Mouse (Mus musculus) testis, adult 2 months (tissue): Measurements from ENCODE around the gene Krt75. TPM values are rescaled to one million over a fixed set of nuclear protein-coding genes. Genes with fewer than 3 reads are reported as not detected.
A peak's percentile ranks its signal among the peaks of the same experiment; 100 is the strongest.

Source experiments
- H3K27ac ChIP-seq: fragments of 200-500 bp; 2 replicates; pipeline ENCODE4 v1.5.1; 2012; ENCODE audit warnings: low read depth, low read length; ENCODE audit not compliant: control insufficient read depth, insufficient read depth
- H3K27me3 ChIP-seq: fragments of 200-500 bp; 2 replicates; pipeline ENCODE4 v1.6.1; 2012; ENCODE audit warnings: mild to moderate bottlenecking, low read length, moderate library complexity; ENCODE audit not compliant: control insufficient read depth, insufficient read depth
- H3K36me3 ChIP-seq: fragments of 200-500 bp; 2 replicates; pipeline ENCODE4 v1.6.1; 2012; ENCODE audit warnings: mild to moderate bottlenecking, low read length; ENCODE audit not compliant: control insufficient read depth, insufficient read depth
- H3K4me1 ChIP-seq: fragments of 200-500 bp; 2 replicates; pipeline ENCODE4 v1.6.1; 2012; ENCODE audit warnings: low read length; ENCODE audit not compliant: control insufficient read depth, insufficient read depth
- H3K4me3 ChIP-seq: fragments of 200-500 bp; 2 replicates; pipeline ENCODE4 v1.5.1; 2012; ENCODE audit warnings: low read depth, mild to moderate bottlenecking, low read length, moderate library complexity, mixed read lengths; ENCODE audit not compliant: control insufficient read depth
- CTCF ChIP-seq: fragments of 200-500 bp; IDR thresholded peaks from 2 replicates; pipeline ENCODE4 v1.5.1; 2012; ENCODE audit warnings: low read depth, mild to moderate bottlenecking, inconsistent platforms, low read length, moderate library complexity; ENCODE audit not compliant: control insufficient read depth, insufficient read depth, insufficient replicate concordance
- POLR2A ChIP-seq: fragments of 200-500 bp; IDR thresholded peaks from 2 replicates; pipeline ENCODE4 v1.6.1; 2012; ENCODE audit warnings: low read depth, mild to moderate bottlenecking, inconsistent platforms, low read length, moderate library complexity; ENCODE audit not compliant: control insufficient read depth
- polyA plus RNA-seq: library from polyadenylated mRNA; depleted of rRNA; stranded (reverse); fragments of >200 nt; gene quantifications from 2 replicates; pipeline ENCODE4 v1.2.3, GENCODE M21; 2012; rRNA removed

Gene Krt75
- polyA plus RNA-seq: 0.04 TPM in 1 of 2 replicates, not detected in the other

DNA sequence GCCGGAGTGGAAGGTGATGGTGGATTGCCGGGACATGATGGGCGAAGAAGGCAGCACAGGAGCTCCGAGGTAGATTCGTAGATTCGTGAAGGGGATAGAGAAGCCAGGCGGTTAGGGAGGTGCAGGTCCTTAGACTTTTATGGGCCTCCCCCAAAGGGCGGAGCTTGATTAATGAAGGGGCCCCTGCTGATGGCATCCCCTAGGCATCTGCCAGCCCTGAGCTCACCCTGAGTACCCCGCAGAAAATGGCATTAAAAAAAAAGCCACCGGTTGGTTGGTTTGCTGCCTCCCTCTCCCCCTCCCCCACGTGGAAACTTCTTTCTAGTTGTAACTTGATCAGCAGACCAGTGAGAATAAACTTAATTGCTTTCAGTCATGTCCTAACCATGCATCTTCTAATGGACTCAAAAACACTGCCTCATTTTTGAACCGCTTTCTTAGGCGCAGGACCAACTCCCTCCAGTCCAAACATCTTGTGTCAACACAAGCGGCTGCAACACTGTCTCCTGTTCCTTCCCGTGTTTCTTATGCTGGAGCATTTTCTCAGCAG lies at the start of gene Krt75:
Krt75 (minus strand) TSS at position 109 of the 550 bp plus-strand sequence.
- Histone ChIP-seq H3K4me1 (peaks cover 2% of the 10 kb centered on the region), H3K27ac (no peak within 1 kb of the TSS), H3K4me3 (no peak within 1 kb of the TSS), H3K27me3 (no peaks in the 10 kb centered on the region), H3K36me3 (no peaks in the 10 kb centered on the region)
- TF ChIP-seq CTCF (no peak), POLR2A (no peak)

DNA sequence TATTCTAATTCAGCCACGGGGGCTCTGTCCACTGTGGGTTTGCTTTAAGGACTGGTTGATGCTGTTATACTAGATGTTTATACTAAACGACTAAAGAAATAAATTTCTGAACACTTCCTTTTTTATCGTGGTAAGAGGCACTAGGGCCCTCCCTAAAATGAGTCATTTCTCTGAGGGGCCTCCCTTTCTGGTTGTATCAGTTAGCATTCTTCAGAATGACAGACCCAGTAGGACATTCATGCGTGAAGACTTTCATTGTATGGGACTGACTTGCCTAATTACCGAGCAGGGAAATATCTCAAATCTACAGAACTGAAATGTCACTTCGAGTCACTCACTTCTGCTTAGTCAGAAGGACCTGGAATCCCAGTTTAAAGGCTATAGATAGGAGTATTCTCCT lies 25.4 kb upstream of the Krt75 start:
- no peak overlapping the region for H3K4me3 ChIP-seq
- no peaks in the 10 kb centered on the region for H3K4me1 ChIP-seq
- no peaks in the 10 kb centered on the region for H3K27me3 ChIP-seq
- no peak overlapping the region for H3K27ac ChIP-seq
- TF ChIP-seq CTCF: no peak
- no peak for TF ChIP-seq POLR2A
- H3K36me3 ChIP-seq: no peaks in the 10 kb centered on the region

DNA sequence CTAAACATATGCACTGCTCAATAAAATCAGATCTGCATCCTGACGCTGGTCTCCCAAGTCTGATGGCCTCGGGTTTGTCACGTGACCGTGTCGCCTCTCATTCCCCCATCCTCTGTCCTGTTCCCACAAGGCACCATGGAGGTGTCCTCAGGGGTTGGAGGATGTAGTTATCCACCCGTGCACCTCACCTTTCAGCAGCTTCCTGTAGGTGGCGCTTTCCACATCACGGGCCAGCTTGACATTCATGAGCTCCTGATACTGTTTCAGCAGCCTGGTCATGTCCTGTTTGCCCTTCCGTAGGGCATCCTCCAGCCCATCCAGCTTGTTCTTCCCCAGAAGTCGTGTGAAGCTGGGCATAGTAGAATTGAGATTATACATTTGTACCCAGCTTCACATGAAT lies 14.5 kb upstream of the Krt75 start:
- H3K27me3 ChIP-seq: no peaks in the 10 kb centered on the region
- H3K4me3 ChIP-seq: peak overlapping the region; percentile 25
- no peaks in the 10 kb centered on the region; the same call in 1 of the 2 replicates for H3K4me1 ChIP-seq
- no peak overlapping the region for H3K27ac ChIP-seq
- no peaks in the 10 kb centered on the region for H3K36me3 ChIP-seq
- TF ChIP-seq POLR2A (no peak), CTCF (peak; percentile 55; the same call in 1 of the 2 replicates)

DNA sequence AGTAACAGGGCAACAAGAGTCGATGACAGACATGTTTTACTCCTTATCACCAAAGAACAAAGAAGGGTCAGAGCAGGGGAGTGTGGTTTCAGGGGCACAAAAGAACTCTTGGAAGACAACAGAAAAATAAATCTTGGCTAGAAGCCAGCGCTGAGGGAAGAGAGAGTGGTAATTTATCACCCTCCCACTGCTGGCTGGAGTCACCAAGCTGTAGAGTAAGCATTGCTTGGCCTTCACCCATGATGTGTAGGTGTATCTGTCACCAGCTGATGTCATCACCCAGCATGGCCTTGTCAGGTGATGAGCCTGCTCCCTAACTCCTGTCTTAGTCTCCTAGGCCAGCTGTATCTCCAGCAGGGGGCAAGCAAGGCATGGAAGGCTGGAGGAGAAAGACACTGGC lies 10.8 kb upstream of the Krt75 start:
- Histone ChIP-seq H3K27me3 (no peaks in the 10 kb centered on the region), H3K36me3 (no peaks in the 10 kb centered on the region), H3K27ac (no peak overlapping the region), H3K4me1 (no peaks in the 10 kb centered on the region; the same call in 1 of the 2 replicates), H3K4me3 (no peak overlapping the region)
- no peak for TF ChIP-seq CTCF
- no peak for TF ChIP-seq POLR2A

DNA sequence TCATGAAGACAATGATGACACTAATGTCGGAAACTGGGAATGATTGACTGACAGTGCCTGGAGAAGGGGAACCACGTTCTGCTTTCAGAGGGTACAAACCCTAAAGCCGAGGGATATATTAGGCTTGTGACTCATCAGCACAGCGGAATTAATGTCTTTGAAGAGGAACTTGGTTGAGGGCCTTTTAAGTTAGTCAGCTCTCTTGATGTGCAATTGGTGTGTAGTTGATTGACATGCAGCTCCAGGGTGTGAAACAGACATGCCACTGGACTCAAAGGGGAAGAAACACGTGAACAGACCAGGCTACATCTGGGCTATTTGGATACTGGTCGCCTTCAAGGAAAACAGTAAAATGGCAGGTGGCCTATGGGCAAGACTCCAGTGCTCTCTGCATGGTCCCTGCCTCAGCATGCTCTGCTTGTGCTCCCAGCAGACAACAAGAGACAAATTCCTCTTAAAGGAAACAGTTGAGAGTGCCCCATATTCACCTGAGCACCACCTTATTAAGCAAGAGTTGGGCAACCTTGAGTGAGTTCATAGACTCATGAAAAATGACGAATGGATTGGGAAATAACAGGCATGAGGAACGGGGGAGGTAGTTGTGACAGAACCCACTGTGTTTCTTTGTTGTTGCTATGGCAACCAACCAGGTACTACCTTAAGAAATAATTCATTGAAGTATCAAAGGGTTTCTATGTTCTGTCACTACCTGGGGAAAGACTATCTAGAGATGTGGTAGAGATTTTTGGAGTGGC lies 9.7 kb upstream of the Krt75 start:
- TF ChIP-seq POLR2A: no peak
- no peak for TF ChIP-seq CTCF
- Histone ChIP-seq H3K4me3 (no peak overlapping the region), H3K27ac (no peak overlapping the region), H3K27me3 (no peaks in the 10 kb centered on the region), H3K36me3 (no peaks in the 10 kb centered on the region), H3K4me1 (no peaks in the 10 kb centered on the region; the same call in 1 of the 2 replicates)

DNA sequence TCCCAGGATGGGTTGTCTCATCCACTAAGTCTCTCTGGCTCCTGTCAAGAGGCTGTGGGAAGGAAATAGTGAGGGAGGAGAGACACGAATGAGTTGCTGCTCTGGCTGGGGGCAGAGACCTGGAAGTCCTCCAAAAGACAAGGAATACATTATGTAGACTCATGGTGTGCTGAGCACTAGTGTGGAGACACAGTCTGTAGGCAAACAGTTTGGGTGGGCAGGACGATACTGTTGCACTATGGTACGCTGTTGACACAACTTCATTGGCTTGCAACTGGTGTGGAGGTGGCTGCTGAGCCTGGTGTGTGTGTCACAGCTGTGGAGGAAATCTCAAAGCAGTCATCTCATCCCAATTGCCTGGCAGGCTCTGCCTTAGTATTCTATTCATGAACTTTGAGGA lies 8.0 kb upstream of the Krt75 start:
- Histone ChIP-seq H3K27me3 (no peaks in the 10 kb centered on the region), H3K4me1 (no peaks in the 10 kb centered on the region), H3K36me3 (no peaks in the 10 kb centered on the region), H3K4me3 (no peak overlapping the region), H3K27ac (no peak overlapping the region)
- TF ChIP-seq CTCF (no peak), POLR2A (no peak)

DNA sequence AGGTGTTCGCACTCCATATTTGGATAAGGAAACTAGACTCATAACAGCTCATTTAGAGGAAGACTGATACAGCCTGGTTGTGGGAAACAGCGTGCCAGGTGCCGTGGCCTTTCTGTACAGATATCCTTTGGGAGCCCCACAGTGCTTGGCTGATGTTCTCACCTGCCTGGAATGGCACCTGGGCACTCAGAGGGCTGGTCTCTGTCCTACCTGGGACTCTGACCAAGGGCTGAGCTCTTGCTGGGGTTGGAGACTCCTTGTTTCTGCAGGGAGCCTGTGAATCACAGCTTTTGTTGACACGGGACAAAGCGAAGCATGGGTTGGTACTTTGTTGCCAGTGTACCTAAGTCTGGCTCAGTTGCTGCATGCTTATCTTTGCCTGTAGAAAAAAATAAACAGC lies 1.8 kb upstream of the Krt75 start:
- Histone ChIP-seq H3K4me1 (peaks cover 2% of the 10 kb centered on the region), H3K4me3 (no peak overlapping the region), H3K36me3 (no peaks in the 10 kb centered on the region), H3K27ac (no peak overlapping the region), H3K27me3 (no peaks in the 10 kb centered on the region)
- TF ChIP-seq POLR2A (no peak), CTCF (no peak)
